Mouse (Mus musculus) ovary, adult 18-20 months (tissue): Measurements from ENCODE around the gene Stard3.

Experiments used
- DNase-seq: peaks from one replicate; pipeline ENCODE4 v3.0.0; 2022; ENCODE audit warnings: low spot score, mixed read lengths

The Stard3 gene

DNA sequence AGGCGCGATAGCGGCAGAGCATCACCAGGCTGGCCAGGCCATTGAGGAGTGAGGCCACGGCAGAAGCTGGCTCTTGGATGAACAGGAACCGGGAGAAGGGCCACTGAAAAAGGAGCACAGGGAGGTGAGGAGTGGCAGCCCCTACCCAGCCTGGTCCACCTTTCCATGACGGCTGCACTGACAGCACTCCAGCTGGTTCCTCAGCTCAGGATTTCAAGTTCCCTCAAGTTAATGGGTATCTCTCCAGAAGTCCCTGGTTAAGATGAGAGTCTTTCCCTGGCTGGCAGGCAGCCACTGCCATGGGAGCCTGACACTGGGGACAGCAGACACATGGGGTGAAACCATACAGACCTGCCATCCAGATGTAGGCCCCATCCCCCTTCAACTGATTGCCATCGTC, 39.8 kb downstream of the Stard3 start:
- no peak for DNase-seq

DNA sequence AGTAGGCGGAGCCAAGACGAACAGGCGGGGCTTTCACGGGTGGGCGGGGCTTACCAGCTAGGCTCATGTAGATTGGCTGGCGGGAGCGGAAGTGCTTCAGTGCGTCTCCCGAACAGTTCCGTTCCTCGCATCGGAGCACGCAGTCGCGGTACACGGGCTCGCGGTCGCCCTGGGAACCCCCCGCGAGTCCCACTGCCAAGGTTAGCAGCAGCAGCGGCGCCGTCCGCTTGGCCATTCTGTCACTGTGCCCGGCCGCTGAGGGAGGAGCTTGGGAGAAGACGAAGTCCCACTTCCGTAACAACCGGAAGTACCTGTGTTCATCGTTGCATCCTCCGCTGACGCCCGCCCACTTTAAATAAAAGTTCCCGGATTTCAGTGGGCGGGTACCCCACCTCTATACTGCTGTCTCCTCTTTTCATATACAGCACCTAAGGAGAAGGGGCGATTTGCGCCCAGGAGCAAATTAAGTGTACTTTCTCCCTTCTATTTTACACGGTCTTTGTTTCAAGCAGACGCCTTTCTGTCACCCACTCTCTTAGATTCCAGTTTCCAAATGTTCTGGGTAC, 42.1 kb downstream of the Stard3 start, which contains the start of gene Pgap3:
Pgap3 (minus strand) TSS at position 330 of the 566 bp plus-strand sequence.
- DNase-seq = peak; percentile 86

DNA sequence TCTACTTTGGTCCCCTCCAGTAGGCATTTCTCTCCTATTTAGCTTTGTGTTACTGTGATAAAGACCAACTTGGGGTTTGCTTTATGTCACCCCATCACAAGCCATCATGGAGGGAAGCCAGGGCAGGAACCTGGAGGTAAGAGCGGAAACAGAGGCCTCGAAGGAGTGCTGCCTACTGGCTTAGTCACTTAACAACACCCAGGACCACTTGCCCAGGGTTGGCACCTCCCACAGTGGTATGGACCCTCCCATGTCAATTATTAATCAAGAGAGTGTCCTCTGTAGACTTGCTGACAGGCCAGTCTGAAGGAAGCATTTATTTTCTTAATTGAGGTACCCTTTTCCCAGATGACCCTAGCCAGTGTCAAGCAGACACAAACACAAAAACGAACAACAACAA, 42.6 kb downstream of the Stard3 start:
- DNase-seq = no peak

DNA sequence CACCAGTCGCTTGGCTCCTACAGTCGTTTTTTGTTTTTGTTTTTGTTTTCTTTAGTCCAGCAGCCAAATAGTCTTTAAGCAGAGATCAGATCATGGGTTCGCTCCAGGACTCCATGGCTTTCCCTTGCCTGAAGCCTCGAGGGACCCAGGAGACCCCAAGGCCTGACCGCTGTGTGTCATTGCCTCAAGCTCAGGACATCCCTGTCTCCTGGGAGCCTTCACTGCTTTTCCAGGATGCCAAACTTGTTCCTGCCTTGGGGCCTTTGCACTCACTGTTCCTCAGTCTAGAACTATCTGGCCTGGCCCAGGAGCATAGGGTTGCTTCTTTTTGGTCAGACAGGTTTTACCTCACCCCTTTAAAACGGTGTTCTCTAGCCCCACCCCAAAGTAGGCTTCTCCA, 48.5 kb downstream of the Stard3 start:
- no peak for DNase-seq

DNA sequence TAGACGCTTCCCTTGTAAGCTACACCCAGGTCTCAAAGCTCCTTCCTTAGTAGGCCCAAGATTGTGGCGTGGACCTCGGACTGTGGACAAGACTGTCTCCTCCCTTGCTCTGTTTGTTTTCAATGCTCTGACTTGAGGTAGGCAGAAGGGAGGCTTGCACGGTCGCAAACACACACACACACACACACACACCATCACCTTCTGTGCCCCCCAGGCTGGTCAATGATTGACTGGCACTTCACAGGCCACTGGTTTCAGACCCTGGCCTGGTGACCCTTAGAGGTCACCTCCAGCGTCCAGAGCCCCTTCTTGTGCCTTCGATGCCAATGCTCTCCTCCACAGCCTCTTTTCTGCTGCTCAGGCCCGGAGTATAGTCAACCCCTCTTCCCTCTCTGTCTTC, 50.7 kb downstream of the Stard3 start:
- DNase-seq = no peak

DNA sequence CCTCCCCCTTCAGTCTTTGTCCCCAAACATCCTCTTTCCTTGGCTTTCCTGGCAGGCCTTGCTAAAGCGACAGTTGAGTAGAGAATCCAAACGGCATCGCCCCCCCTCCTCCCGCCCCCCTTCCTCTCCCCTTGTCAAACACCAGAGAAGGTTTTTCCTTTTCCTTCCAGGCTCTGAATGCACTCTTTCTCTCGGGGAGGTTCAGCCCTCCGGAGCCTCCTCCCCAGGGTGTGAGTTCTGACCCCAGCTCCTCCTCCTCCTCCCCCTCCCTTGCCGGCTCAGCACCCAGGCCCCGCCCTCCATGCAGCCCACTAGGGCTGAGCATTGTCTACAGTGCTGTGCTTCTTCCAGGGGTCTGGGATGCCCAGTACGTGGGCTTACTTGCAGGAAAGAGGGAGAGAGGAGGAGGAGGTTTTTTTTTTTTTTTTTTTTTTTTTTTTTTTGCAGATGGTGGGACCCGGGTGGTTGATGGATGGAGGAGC, 51.2 kb downstream of the Stard3 start:
- DNase-seq = no peak

DNA sequence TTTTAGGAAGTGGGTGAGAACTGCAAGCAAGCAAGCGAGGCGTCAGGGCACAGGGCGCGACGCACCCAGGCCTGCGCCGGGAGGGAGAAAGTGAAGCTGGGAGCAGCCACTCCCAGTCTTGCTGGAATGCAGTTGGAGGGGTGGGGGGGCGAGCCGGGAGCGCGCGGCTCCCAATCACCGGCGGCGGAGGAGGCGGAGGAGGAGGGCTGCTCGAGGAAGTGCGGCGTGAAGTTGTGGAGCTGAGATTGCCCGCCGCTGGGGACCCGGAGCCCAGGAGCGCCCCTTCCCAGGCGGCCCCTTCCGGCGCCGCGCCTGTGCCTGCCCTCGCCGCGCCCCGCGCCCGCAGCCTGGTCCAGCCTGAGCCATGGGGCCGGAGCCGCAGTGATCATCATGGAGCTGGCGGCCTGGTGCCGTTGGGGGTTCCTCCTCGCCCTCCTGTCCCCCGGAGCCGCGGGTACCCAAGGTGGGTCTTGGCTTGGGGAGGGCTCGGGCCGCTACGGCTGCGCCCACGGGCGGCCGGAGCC, 54.2 kb downstream of the Stard3 start, which contains the start of gene Erbb2:
Erbb2 (plus strand) TSS at position 198 of the 524 bp plus-strand sequence.
- peak; percentile 73 for DNase-seq

DNA sequence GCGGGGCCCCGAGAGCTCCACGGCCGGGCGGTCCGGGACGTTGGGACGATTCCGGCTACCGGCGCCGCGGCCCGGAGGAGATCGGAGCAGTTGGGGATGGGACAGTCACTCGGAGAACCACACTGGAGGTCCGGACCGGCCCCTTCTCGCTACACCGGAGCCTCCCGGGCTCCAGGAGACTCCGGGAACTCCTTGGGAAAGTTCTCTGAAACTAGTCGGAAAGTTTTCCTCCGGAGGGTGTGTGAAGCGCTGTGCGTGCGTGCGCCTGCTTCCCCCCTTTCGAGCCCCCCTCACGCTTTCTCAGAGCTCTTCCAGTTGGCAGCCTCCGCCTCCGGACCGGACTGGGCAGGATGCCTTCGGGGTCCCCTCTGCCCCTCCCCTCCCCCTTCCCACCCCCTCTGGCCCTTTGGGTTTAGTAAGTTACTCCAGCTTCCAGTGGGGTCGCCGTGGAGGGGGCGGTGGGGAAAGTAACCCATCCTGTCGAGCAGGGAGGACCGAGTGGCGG, 54.7 kb downstream of the Stard3 start:
- no peak for DNase-seq

DNA sequence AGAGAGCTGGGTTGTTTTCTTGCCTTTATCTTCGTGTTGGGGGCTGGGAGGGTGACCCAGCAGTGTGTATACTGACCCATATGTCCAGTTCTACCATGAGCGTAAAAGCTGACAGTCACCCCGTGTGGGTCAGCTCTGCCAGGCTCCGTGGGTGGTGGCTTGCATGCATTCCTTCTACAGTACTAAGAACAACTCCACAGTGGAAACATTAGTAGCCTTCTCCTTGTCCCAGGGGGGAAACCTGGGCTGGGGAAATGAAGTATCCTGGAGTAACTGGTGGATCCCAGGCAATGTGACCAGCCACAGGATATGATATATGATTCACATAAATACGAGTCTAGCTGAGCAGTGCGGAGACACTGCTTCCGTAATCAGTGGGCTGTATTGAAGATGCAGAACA, 55.6 kb downstream of the Stard3 start:
- DNase-seq = no peak

DNA sequence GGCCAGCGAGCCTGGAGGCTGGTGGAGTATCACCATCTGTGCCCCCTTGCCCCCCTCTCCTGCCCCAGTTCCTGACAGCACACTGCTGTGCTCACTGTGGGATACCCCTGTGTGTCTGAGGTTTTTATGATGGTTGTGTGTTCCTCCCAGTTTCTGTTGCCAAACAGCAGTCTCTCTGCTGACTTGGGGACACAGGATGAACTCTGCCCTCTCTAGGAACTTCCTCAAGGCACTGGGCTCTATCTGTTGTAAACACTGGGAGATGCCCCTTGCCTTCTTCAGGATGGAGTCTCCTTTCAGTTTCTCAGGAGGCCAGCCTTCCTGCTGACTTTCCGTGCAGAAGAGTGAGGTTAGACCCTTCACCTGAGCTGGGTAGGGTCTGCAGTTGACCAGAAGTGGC, 56.0 kb downstream of the Stard3 start:
- no peak for DNase-seq

DNA sequence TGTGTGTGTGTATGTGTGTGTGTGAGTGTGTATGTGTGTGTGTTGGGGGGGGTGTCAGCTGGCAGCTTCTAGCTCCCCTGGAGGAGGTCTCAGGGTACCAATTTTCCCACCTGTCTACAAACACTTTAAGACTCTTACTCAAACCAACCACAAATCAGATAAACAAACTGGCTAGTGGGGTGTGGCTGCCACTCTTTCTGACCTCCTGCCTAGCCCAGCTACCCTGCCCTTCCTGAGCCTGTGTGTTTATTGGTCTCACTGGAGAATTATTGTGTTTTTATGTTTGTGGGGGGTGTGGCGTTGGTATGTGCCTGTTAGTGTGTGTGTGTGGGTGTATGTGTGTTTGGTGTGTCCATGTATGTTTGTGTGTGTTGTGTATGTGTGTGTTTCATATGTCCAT, 58.9 kb downstream of the Stard3 start:
- no peak for DNase-seq

DNA sequence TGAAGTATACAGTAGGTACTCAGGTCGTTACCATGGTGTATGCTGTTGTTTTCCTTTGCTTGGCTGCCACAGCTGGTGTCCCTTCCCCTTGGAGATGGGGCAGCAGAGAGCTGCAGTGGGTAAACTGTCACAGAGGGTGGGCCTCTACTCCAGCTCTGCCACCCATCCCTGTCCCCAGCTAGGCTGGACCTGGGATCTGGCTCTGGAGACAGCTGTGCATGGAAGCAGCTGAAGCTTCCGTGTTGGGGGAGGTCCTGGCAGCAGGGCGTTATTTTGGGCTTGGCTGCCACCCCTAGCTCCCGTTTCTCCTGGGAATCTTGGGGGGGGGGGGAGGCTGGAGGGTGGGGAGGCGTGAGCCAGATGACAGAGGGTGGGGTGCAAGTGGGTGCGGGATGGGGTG, 60.1 kb downstream of the Stard3 start:
- no peak for DNase-seq

DNA sequence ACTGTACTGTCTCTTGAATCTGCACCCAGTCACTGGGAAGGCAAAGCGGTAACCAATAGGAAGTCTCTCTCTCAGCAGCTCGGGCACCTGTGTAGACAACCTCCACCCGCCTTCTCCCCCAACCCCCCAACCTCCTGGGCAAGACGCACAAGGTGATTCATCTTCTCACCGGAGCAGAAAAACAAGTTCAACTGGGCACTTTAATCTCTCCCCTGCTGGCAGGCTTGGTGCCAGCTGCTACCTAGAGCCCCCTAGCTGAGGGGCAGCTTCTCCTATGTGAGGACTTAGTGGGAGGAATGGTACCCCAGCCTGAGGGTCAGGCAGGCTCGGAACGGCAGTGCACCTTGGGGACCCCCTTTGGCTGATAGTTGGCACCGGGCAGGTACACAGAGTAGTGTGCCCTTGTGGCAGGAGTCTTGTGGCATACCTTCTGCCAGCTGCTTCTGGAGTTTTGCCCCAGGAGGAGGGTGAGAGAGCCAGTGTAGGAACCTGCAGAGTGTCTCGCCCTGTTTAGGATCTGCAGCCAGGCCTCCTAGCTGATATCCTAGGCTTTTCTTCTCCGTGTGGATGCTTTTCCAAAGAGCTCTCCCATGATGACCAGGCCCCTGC, 60.9 kb downstream of the Stard3 start:
- no peak for DNase-seq

DNA sequence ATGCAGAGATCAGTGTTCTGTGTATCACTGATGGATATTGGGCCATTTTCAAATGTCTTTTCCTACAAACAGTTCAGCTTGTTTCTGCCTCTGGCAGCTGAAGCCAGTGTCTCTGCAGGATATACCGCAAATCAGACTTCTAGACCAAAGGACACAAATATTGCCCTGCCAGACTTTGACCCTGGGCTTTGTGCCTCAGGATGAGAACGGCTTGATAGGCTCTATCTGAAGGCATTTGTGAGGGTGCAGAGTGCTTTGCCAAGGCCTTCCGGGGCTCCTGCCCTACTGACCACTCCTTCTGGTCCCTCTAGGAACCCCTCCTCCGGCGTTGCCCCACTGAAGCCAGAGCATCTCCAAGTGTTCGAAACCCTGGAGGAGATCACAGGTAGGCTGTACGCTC, 68.4 kb downstream of the Stard3 start:
- no peak for DNase-seq

DNA sequence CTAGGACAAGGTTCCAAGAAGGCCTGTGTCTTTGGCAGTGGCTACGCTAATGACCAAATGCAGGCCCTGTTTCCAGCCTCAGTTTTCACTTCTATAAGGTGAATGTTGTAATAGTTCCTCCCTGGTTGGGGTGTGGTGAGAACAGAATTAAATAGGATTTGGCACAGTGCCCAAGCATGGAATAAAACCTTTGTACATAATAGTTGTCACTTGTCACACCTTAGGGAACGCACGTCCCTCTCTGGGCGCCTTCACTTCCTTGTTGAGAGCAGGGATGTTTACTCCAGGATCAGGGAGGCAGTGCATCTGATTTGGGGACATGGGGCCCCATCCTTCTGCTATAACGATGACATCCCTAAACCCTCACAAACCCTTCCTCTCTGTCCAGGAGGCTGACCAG, 70.3 kb downstream of the Stard3 start:
- DNase-seq = no peak
